Mouse (Mus musculus) liver, adult (tissue): ENCODE results near the gene Sox13.
A peak's percentile ranks its signal among the peaks of the same experiment; 100 is the strongest.

Source experiments
- GATA4 ChIP-seq: IDR thresholded peaks from 2 replicates; pipeline ENCODE4 v1.6.1; 2014; ENCODE audit warnings: mild to moderate bottlenecking, low read length; ENCODE audit not compliant: insufficient replicate concordance

Sox13 gene

DNA sequence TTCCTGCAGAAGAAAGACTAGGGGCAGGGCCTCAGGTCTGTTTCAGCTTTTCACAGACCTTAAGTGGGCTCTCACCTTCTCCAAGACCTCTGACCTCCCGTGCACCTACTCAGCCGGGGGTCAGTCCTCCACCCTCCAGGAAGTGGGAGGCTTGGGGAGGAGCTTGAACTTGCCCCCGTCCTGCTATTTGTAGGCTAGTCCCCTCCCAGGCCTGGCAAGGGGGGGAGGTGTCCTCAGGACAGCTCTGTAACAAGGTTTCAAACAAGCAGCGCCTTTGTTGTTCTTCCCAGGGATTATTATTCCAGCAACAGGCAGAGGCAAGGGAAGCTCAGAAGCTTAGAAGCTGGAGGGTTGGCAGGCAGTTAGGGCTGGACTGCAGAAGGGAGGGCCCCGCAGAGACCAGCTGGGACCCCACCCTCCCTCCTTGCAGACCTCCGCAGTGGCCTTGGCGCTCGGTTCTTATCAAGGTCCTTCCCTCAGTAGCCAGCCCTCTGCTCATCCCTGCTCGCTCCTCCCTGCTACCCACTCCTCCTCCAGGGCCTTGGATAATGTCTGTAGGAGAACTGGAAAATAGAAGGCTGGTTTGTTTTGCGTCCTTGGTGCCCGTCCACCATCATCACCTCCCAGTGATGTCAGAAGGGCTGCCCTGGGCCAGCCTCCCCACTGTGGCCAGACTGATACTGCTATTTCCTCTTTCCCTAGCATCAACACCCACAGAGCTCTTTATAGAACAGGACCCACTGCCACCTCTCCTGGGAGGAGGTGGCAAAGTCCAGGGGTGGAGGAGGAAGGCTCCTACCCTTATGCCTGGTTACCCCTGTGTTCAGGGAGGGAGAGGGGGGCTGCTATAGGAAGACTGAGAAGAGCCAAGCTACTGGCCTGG lies 56.3 kb downstream of the Sox13 start:
- TF ChIP-seq GATA4 = no peak

DNA sequence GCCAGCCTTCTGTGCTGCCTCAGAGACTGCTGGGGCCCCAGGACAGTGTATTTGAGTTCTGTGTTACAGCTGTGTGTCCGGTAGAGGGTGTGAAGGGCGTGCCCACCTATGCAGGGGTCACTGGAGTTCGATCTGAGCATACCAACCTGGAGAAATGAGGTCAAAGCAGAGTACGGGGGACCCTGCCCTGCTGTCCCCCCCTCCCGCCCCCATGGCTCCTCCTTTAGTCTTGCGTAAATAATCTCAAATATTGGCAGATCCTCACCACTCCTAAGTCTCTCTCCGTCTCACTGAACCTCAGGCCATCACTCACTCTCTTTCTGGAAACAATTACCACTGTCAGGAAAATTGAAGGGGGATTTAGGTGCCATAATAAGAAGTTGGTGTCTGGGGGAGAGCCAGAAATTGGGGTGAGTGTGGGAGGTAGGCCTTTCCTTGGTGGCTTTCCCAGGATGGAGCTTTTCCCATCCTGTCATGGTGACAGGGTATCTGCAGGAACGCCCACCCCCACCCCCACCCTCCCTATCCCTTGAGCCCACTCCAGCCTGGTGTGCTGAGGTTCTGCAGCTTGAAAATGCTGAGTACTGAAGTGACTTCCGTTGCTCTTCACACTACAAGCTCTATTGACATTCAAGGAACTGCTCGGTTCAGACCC lies 57.1 kb downstream of the Sox13 start:
- TF ChIP-seq GATA4 = no peak

DNA sequence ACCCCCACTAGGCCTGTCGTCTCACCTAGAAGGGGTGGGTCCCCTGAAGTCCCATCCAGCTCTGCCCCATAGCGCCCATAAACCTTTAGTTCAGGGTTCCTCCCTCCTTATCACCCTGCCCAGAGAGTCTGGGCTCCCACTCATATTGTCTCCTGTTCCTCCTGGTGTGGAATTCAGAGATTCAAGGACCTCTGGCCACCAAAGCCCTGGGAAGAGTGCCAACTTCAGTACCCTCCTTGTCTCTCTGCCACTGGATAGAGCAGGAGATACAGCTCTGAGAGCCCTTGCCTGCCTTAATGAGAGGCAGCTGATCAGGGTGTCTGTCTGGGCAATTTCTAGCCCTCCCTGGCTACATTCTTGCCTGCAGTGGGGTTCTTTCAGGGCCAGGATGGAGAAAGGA lies 59.3 kb downstream of the Sox13 start:
- TF ChIP-seq GATA4 = no peak

DNA sequence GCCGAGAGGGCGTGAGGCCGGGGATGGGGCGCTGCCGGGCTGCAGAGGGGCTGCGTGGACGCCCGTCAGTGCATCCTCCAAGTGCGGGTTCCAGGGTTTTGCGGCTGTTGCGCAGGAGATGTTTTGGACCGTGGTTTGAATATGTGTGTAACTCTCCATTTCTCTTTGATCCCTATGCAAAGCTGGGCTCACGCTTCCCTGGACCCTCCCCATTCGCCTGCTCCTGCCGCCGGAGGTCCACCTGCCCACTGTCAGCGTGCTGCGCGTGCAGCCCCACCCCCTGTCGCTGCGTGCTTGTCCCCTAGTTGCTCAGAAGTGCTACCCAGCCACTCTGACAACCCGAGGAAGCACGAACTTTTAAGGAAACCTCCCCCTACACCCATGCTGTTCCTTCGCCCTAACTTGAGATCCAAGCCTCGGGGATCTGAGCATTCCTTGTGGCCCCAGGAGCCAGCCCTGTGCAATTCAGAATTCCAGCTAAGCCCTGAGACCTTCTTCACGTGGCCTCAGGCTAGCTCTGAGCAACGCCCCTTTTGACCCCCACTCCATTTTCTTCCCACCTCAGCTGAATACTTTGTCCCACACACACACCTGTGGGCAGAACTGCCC lies 60.1 kb downstream of the Sox13 start:
- no peak for TF ChIP-seq GATA4

DNA sequence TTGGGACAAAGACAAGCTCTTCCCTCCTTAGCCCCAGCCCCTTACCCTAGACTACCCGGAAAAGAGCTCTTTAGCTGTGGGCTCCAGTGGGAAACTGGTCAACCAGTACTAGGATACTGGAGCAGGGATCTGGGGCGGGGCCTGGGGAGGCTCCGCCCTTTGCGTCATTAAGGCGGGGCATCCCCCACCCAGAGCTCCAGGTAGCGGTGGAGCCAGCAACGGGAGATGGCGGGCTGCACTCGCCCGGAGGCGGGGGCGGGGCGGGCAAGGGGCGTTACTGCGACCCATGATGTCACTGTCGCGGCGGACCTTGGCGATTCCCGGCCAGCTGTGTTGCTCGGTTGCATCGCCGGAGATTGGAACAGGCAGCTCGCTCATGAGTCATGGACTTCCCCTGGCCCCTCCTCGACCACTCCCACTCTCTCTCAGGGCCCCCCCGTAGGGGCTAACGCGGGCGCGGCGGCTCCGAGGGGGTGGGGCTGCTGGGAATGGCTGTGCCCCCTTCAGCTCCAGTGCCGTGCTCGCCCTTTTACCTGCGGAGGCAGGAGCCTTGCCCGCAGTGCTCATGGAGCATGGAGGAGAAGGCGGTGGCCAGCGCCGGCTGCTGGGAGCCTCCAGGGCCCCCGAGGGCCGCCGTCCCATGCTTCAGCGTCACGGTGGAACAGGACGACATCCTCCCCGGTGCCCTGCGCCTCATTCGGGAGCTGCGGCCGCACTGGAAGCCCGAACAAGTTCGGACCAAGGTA lies 60.7 kb downstream of the Sox13 start, which contains the start of gene Etnk2:
Gene Etnk2, plus strand, starts transcription at position 297 of the 746 bp plus-strand sequence.
- TF ChIP-seq GATA4 = no peak

DNA sequence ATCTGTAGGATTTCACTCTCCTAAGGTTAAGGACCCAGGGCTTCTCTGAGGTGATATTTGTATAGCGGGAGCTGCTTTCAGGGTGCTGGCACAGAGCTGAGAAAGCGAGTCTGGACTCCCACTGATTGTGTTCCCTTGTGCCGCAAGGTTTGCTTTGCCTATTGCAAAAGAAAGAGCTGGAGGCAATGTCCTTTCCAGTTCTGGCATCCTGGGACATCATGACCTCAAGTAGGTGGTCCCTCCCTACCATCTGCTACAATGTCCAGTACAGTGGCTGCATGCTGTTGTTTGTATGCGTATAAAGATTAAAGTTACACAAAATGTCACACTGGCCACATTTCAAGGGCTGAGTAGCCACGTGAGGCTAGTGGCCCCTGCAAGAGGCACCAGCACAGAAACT lies 62.1 kb downstream of the Sox13 start:
- no peak for TF ChIP-seq GATA4

DNA sequence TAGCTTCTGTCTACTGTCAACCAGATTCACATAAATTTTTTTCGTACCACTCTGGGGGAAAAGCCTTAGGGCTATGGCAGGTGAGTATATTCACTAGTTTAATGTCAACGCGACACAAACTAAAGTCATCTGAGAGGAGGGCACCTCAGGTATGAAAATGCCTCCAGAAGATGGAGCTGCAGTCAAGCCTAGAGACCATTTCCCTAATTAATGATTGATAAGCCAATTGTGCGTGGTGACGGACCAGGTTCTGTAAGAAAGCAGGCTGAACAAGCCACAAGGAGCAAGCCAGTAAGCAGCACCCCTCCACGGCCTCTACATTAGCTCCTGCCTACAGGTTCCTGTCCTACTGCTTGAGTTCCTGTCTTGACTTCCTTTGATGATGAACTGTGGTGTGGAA lies 63.2 kb downstream of the Sox13 start:
- TF ChIP-seq GATA4 = no peak

DNA sequence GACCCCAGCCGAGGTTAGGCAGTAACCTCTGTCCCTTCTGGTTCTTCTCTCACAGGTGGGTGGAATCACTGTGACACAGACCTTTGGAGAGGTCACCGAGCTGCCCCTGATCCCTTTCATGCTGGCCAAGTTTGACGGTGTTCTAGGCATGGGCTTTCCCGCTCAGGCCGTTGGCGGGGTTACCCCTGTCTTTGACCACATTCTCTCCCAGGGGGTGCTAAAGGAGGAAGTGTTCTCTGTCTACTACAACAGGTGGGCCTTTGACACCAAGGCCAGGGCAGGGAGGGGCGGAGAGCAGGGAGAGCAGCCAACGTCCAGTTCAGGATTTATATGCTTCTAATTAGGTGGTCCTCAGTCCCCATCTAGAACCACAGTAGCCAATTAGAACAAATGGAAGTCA lies 67.8 kb downstream of the Sox13 start:
- no peak for TF ChIP-seq GATA4

DNA sequence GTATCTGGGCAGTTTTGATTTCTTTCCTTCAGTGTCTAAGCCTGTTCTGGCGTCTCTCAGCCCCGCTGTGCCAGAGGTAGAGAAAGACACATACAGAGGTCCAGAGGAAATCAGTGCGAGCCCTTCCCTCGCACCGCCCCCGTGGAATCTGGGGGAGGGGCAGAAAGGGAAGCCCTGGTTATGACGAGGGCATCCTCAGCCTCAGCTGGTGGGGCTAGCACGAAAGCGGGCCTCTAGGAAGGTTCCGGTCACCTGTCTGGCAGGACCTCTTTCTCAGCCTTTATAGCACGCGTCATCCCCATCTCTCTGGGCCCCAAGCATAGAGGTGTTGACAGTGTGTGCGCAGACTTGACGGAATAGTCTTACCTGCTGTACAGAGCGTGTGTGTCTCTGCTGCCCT lies 68.3 kb downstream of the Sox13 start:
- no peak for TF ChIP-seq GATA4

DNA sequence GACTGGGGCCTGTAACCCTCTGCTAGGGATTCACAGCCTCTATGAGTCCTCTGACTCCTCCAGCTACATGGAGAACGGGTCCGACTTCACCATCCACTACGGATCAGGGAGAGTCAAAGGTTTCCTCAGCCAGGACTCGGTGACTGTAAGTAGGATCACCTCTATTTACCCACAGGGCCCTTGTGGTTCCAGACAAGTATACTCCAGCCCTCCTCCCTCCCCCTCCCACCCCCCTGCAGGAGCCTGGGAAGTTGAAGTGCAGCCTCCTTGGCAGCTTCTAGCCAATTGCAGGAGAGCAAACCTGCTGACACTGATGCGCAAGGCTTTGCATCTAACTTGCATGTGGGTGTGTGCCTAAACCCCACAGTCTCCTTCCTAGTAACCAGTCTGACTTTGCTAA lies 68.7 kb downstream of the Sox13 start:
- no peak for TF ChIP-seq GATA4

DNA sequence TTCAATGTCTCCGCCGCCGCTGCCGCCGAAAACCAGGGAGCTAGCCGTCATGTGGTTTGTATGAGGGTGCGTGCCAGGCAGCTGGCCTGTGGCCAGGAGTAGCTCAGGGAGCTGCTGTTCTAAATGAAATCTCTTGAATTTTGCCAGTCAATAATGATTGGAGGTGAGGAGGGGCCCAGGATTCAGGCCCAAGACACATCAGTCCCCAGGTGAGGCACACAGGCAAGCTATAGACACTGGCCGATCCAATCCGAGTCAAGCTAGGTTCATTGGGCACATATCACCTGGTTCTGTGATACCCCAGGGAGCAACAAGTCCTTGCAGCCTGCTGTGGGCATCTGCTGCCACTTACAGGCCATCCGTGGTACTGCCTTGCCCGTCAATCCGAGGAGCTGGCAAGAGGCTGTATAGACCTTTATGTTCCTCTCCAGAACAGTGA lies 70.8 kb downstream of the Sox13 start:
- no peak for TF ChIP-seq GATA4

DNA sequence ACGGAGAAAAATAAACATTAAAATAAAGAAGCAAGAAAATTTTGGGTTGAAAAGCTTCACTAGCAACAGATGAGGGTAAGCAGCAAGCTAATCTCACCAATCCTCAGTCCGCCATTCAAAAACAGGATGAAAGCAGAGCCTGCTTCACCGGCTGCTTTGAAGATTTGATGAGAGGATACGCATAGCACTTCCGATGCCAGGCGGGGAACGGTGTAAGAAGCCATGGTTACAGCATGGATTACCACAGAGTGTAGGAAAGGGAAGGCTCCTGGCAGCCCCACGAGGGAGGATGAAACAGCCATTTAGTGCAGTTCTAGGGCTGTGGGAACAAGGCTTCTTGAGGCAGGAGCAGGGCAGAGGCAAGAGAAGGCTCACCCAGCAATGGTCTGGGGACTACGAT lies 72.4 kb downstream of the Sox13 start:
- TF ChIP-seq GATA4 = no peak

DNA sequence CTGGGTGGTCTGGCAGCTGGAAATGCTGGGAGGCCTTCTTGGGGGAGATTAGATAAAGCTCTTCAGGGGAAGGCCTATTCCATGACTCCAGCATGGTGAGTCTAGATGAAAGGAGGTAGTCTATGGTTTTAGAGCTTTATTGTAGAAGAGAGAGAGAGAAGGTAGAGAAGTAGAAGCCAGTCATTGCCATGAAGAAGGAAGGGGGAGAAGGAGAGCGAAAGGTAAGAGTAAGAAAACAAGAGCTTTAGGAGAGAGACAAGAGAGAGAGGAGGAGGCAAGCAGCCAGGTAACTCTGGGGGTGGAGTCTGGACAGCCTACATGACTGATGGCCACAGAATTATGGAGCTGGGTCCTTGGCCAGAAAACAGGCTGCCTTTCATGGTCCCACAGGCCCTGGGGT lies 74.0 kb downstream of the Sox13 start, which contains the start of gene Ren1:
Gene Ren1, plus strand, starts transcription at position 301 of the 400 bp plus-strand sequence.
- no peak for TF ChIP-seq GATA4

DNA sequence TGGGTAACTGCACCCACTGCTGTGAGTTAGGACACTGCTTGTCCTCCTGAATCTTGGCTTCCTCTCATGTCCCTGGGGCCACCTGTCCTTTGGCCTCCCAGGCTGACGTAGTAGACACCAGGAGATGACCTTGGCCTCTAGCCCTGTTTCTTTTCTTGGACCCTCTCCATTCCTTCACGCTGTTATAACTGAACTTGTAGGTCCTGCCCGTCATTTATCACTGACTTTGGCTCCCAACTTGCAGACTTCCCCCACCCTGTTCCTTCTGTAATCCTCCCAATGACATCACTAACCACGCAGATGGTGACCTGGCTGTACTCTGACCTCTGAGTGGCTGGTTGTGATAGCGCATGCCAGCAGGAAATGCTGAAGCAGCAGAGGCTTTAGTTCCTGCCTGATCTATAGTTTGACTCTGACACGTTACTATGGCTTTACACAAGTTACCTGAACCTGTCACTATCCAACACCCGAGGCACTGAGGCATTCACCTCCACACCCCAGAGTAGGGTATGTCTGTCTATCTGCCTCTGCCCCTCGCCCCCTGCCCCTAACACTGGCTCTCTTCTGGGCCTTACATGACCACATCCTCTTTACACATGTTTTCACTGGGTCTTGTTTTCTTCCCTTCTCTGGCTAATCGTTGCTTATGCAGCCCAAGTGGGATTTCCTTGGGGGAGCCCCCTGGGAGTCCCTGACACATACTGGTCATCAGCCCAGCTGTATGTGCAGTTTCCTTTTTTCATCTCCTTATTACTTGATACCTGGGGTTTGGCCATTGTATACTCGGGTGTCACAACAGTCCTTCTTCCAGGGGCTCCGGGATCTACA lies 76.3 kb downstream of the Sox13 start:
- TF ChIP-seq GATA4 = peak; percentile 8; the same call in 1 of the 2 replicates
